In genomic region chr2:37422306-37423304, GRCm38 (mm10) we compare ENCODE assay signal across 8 mouse cellular contexts. TPM values are rescaled to one million over a fixed set of nuclear protein-coding genes. Genes with fewer than 3 reads are reported as not detected.
DNase-seq lines count a peak whose midpoint lies in the region; ATAC-seq lines count a peak whose summit lies in the region.

Gene Rc3h2 (minus strand): TSS chr2:37422903.

- peak within 1 kb of the TSS; percentile 99 for H3K9ac ChIP-seq in hindbrain, embryonic 15.5 days

- H3K4me3 ChIP-seq in hindbrain, embryonic 15.5 days, result peak within 1 kb of the TSS; percentile 94

- H3K27ac ChIP-seq in hindbrain, embryonic 15.5 days (replicated peaks), result peak within 1 kb of the TSS; percentile 98

- ATAC-seq in hindbrain, embryonic 15.5 days (ENCODE audit: low FRiP score, low read depth), result peak; percentile 97

- no peaks in the 10 kb centered on the region for H3K9me3 ChIP-seq in hindbrain, embryonic 15.5 days

- H3K36me3 ChIP-seq in hindbrain, embryonic 15.5 days, result no peaks in the 10 kb centered on the region

- WGBS in hindbrain, embryonic 15.5 days, result under 1% methylated on average over 71 of the region's 75 CpGs

- H3K4me2 ChIP-seq in hindbrain, embryonic 15.5 days, result peak within 1 kb of the TSS; percentile 72

- peaks cover 17% of the 10 kb centered on the region for H3K4me1 ChIP-seq in hindbrain, embryonic 15.5 days (replicated peaks)

- H3K27me3 ChIP-seq in hindbrain, embryonic 15.5 days, result no peaks in the 10 kb centered on the region

- DNase-seq in T-cell, adult 2 months (ENCODE audit: low spot score), result peak; percentile 96
- peak; percentile 92 to 93 for DNase-seq in cerebellum, postnatal 36 days
- DNase-seq in frontal cortex, postnatal 36 days (ENCODE audit: low spot score in 2 of 2), result peak; percentile 93 to 96
- DNase-seq in left cerebral cortex, adult 11 months (ENCODE audit: low spot score), result peak; percentile 94
- DNase-seq in lung, postnatal 4 days, result peak; percentile 96 to 97
- peak; percentile 91 for DNase-seq in retina, postnatal 7 days (ENCODE audit: low read depth, low spot score)
- peak; percentile 86 for DNase-seq in urinary bladder, adult 2 months (ENCODE audit: low spot score)

RNA-seq across cellular contexts. Expression of gene Rc3h2, which starts in this region (rescaled TPM):
- 18.0 and 19.9 TPM in 2 replicates for polyA plus RNA-seq in hindbrain, embryonic 15.5 days (2015; fragmentation: Nextera tagmentation; extraction: Ambion mirVana)
- polyA plus RNA-seq in urinary bladder, adult 2 months (2012; rRNA removed), result 13.1 and 15.9 TPM in 2 replicates

Comparison
In these comparisons a context has a peak if more than half of its experiments do, and no peak if none do; other contexts are left out.
1. Peak in every context shown above with its lines: DNase-seq, ATAC-seq, H3K4me3 ChIP-seq and H3K27ac ChIP-seq.